Mouse (Mus musculus): ENCODE measurements around the gene Mucl3.

The Mucl3 gene

GRCm38 (mm10) chr17:35635699-35636111 is 7.8 kb downstream of the Mucl3 start:
- DNase-seq (ENCODE audit: extremely low spot score), result peak; percentile 64

GRCm38 (mm10) chr17:35635202-35635601 is 8.3 kb downstream of the Mucl3 start:
- no peak for DNase-seq (ENCODE audit: extremely low spot score)

GRCm38 (mm10) chr17:35633992-35634391 is 9.5 kb downstream of the Mucl3 start:
- DNase-seq (ENCODE audit: extremely low spot score), result no peak

GRCm38 (mm10) chr17:35626537-35626936 is 17.0 kb downstream of the Mucl3 start, which contains the start of gene Gm9573:
Gene Gm9573 (minus strand): TSS chr17:35626637.
- DNase-seq (ENCODE audit: extremely low spot score), result no peak

GRCm38 (mm10) chr17:35617127-35617526 is 26.4 kb downstream of the Mucl3 start:
- no peak for DNase-seq (ENCODE audit: extremely low spot score)

- DNase-seq (ENCODE audit: extremely low spot score), result no peak
Measured at GRCm38 (mm10) chr17:35601736-35602354, 41.6 kb downstream of the Mucl3 start.

GRCm38 (mm10) chr17:35601249-35601648 is 42.2 kb downstream of the Mucl3 start, which contains the start of gene Sfta2:
Gene Sfta2 (plus strand): TSS chr17:35601549.
- DNase-seq (ENCODE audit: extremely low spot score), result no peak

- DNase-seq (ENCODE audit: extremely low spot score), result no peak
Measured at GRCm38 (mm10) chr17:35597399-35597798, 46.1 kb downstream of the Mucl3 start.

- DNase-seq (ENCODE audit: extremely low spot score), result no peak
Measured at GRCm38 (mm10) chr17:35594456-35594855, 49.0 kb downstream of the Mucl3 start.

GRCm38 (mm10) chr17:35593786-35594185 is 49.7 kb downstream of the Mucl3 start:
- DNase-seq (ENCODE audit: extremely low spot score), result no peak

GRCm38 (mm10) chr17:35592131-35592530 is 51.4 kb downstream of the Mucl3 start:
- no peak for DNase-seq (ENCODE audit: extremely low spot score)

GRCm38 (mm10) chr17:35591731-35592130 is 51.8 kb downstream of the Mucl3 start:
- DNase-seq (ENCODE audit: extremely low spot score), result no peak

- no peak for DNase-seq (ENCODE audit: extremely low spot score)
Measured at GRCm38 (mm10) chr17:35591219-35591578, 52.3 kb downstream of the Mucl3 start.

- DNase-seq (ENCODE audit: extremely low spot score), result peak; percentile 69
Measured at GRCm38 (mm10) chr17:35590410-35591218, 52.9 kb downstream of the Mucl3 start.

- DNase-seq (ENCODE audit: extremely low spot score), result no peak
Measured at GRCm38 (mm10) chr17:35588387-35588786, 55.1 kb downstream of the Mucl3 start.

- no peak for DNase-seq (ENCODE audit: extremely low spot score)
Measured at GRCm38 (mm10) chr17:35587291-35587690, 56.2 kb downstream of the Mucl3 start.

Data from embryo, embryonic 9.5 days (tissue).